Mouse (Mus musculus) hindbrain, embryonic 14.5 days (tissue): ENCODE data around the gene Prlhr. TPM values are rescaled to one million over a fixed set of nuclear protein-coding genes. Genes with fewer than 3 reads are reported as not detected.

Experiments
- ATAC-seq: fragments of 200-750 bp; cut with Nextera tagmentation; 2 replicates; pipeline ENCODE4 v1.8.0; 2017; ENCODE audit warnings: moderate number of reproducible peaks, mild to moderate bottlenecking, moderate TSS enrichment, moderate library complexity; ENCODE audit not compliant: low FRiP score
- DNase-seq: peaks from one replicate; pipeline ENCODE4 v3.0.0-alpha.2; 2015; ENCODE audit warnings: low spot score
- H3K27ac ChIP-seq: fragments of 300-500 bp; sonication (generic); 2 replicates; pipeline ENCODE4 v1.5.1; 2014; ENCODE audit warnings: mild to moderate bottlenecking, moderate library complexity
- H3K27me3 ChIP-seq: fragments of 300-500 bp; sonication (generic); 2 replicates; pipeline ENCODE4 v1.6.1; 2014; ENCODE audit warnings: mild to moderate bottlenecking, low read length, mixed read lengths; ENCODE audit not compliant: control insufficient read depth, insufficient read depth
- H3K36me3 ChIP-seq: fragments of 300-500 bp; sonication (generic); replicated peaks from 2 replicates; pipeline ENCODE4 v1.6.1; 2014; ENCODE audit not compliant: control insufficient read depth, insufficient read depth
- H3K4me1 ChIP-seq: fragments of 300-500 bp; sonication (generic); replicated peaks from 2 replicates; pipeline ENCODE4 v1.6.1; 2014; ENCODE audit warnings: antibody characterized with exemption, low read length, mixed read lengths; ENCODE audit not compliant: control insufficient read depth, insufficient read depth
- H3K4me2 ChIP-seq: fragments of 300-500 bp; sonication (generic); replicated peaks from 2 replicates; pipeline ENCODE4 v1.6.1; 2014; ENCODE audit warnings: mild to moderate bottlenecking, moderate library complexity
- H3K4me3 ChIP-seq: fragments of 300-500 bp; sonication (generic); replicated peaks from 2 replicates; pipeline ENCODE4 v1.5.1; 2014; ENCODE audit warnings: mild to moderate bottlenecking, low read length
- H3K9ac ChIP-seq: fragments of 300-500 bp; sonication (generic); 2 replicates; pipeline ENCODE4 v1.6.1; 2014
- H3K9me3 ChIP-seq: fragments of 300-500 bp; sonication (generic); 2 replicates; pipeline ENCODE4 v1.6.1; 2016; ENCODE audit warnings: low read length; ENCODE audit not compliant: control insufficient read depth
- WGBS: fragments of 180-500 bp; shearing (Covaris S2); extraction: QIAGEN DNeasy Blood & Tissue Kit; methylation state at CpG from one replicate; pipeline ENCODE4 v1.1.7; 2014; 5-methylcytosine and 5-hydroxymethylcytosine counted together
- polyA plus RNA-seq: library from polyadenylated mRNA; unstranded; fragments of >200 nt; fragmentation: Nextera tagmentation; extraction: Ambion mirVana; gene quantifications from 2 replicates; pipeline ENCODE4 v1.2.1, GENCODE M21; 2014

The Prlhr gene
- polyA plus RNA-seq = 0.30 and 0.32 TPM in 2 replicates

GRCm38 (mm10) chr19:60468254-60468762 lies at the start of gene Prlhr:
Gene Prlhr, minus strand, starts transcription at chr19:60468304.
- ATAC-seq = no peak
- H3K4me1 ChIP-seq = peaks cover 17% of the 10 kb centered on the region
- peak within 1 kb of the TSS; percentile 32 for H3K4me3 ChIP-seq
- H3K27me3 ChIP-seq = peaks cover 47% of the 10 kb centered on the region
- peak within 1 kb of the TSS; percentile 8; the same call in 1 of the 2 replicates for H3K9ac ChIP-seq
- H3K9me3 ChIP-seq = no peaks in the 10 kb centered on the region
- no peak for DNase-seq
- H3K4me2 ChIP-seq = peak within 1 kb of the TSS; percentile 60
- WGBS = 4% methylated on average over 17 of the region's 17 CpGs
- H3K36me3 ChIP-seq = no peaks in the 10 kb centered on the region
- no peak within 1 kb of the TSS for H3K27ac ChIP-seq

GRCm38 (mm10) chr19:60515064-60515463 lies 47.0 kb upstream of the Prlhr start:
- no peak for DNase-seq
- 79% methylated on average over 2 of the region's 2 CpGs for WGBS

GRCm38 (mm10) chr19:60513431-60513830 lies 45.3 kb upstream of the Prlhr start:
- no peaks in the 10 kb centered on the region for H3K4me1 ChIP-seq
- H3K4me2 ChIP-seq = no peak overlapping the region
- no peak for DNase-seq
- H3K36me3 ChIP-seq = no peaks in the 10 kb centered on the region
- no peaks in the 10 kb centered on the region for H3K27me3 ChIP-seq
- no peak overlapping the region for H3K27ac ChIP-seq
- no peaks in the 10 kb centered on the region for H3K9me3 ChIP-seq
- 52% methylated on average over 3 of the region's 3 CpGs for WGBS
- no peak overlapping the region for H3K4me3 ChIP-seq
- H3K9ac ChIP-seq = no peak overlapping the region
- ATAC-seq = no peak

More at GRCm38 (mm10) chr19:60515064-60515463, 47.0 kb upstream of the Prlhr start:
- Histone ChIP-seq H3K36me3 (no peaks in the 10 kb centered on the region), H3K4me3 (no peak overlapping the region), H3K4me1 (no peaks in the 10 kb centered on the region), H3K27me3 (no peaks in the 10 kb centered on the region), H3K27ac (no peak overlapping the region), H3K9me3 (no peaks in the 10 kb centered on the region), H3K9ac (no peak overlapping the region), H3K4me2 (no peak overlapping the region)
- no peak for ATAC-seq

GRCm38 (mm10) chr19:60500209-60500608 lies 32.1 kb upstream of the Prlhr start:
- no peak for DNase-seq
- H3K4me1 ChIP-seq = no peaks in the 10 kb centered on the region

GRCm38 (mm10) chr19:60497171-60497570 lies 29.1 kb upstream of the Prlhr start:
- Histone ChIP-seq H3K36me3 (no peaks in the 10 kb centered on the region), H3K9ac (no peak overlapping the region), H3K27me3 (no peaks in the 10 kb centered on the region), H3K4me1 (no peaks in the 10 kb centered on the region), H3K4me2 (no peak overlapping the region), H3K27ac (no peak overlapping the region), H3K9me3 (no peaks in the 10 kb centered on the region), H3K4me3 (no peak overlapping the region)
- DNase-seq (no peak), ATAC-seq (no peak)
- WGBS = 73% methylated on average over 4 of the region's 4 CpGs

More at GRCm38 (mm10) chr19:60500209-60500608, 32.1 kb upstream of the Prlhr start:
- Histone ChIP-seq H3K9ac (no peak overlapping the region), H3K4me2 (no peak overlapping the region), H3K9me3 (no peaks in the 10 kb centered on the region), H3K36me3 (no peaks in the 10 kb centered on the region), H3K27me3 (no peaks in the 10 kb centered on the region), H3K27ac (no peak overlapping the region), H3K4me3 (no peak overlapping the region)
- no peak for ATAC-seq

GRCm38 (mm10) chr19:60495772-60496171 lies 27.7 kb upstream of the Prlhr start:
- H3K4me3 ChIP-seq = no peak overlapping the region
- ATAC-seq (no peak), DNase-seq (no peak)
- H3K27ac ChIP-seq = no peak overlapping the region
- no peak overlapping the region for H3K4me2 ChIP-seq
- whole genome bisulfite sequencing = 61% methylated on average over 3 of the region's 3 CpGs
- no peaks in the 10 kb centered on the region for H3K4me1 ChIP-seq
- no peaks in the 10 kb centered on the region for H3K36me3 ChIP-seq
- no peaks in the 10 kb centered on the region for H3K9me3 ChIP-seq
- H3K9ac ChIP-seq = no peak overlapping the region
- H3K27me3 ChIP-seq = no peaks in the 10 kb centered on the region

- no peak overlapping the region for H3K4me2 ChIP-seq
Observed at GRCm38 (mm10) chr19:60489566-60489965, 21.5 kb upstream of the Prlhr start.

GRCm38 (mm10) chr19:60485261-60485660 lies 17.2 kb upstream of the Prlhr start:
- no peak overlapping the region for H3K4me3 ChIP-seq
- no peaks in the 10 kb centered on the region for H3K36me3 ChIP-seq
- no peaks in the 10 kb centered on the region for H3K27me3 ChIP-seq
- no peak for ATAC-seq
- DNase-seq = no peak
- H3K4me1 ChIP-seq = no peaks in the 10 kb centered on the region
- no peak overlapping the region for H3K27ac ChIP-seq
- H3K9ac ChIP-seq = no peak overlapping the region
- no peak overlapping the region for H3K4me2 ChIP-seq
- no peaks in the 10 kb centered on the region for H3K9me3 ChIP-seq

More at GRCm38 (mm10) chr19:60489566-60489965, 21.5 kb upstream of the Prlhr start:
- Histone ChIP-seq H3K4me3 (no peak overlapping the region), H3K27me3 (no peaks in the 10 kb centered on the region), H3K9ac (no peak overlapping the region), H3K27ac (no peak overlapping the region), H3K9me3 (no peaks in the 10 kb centered on the region), H3K4me1 (no peaks in the 10 kb centered on the region), H3K36me3 (no peaks in the 10 kb centered on the region)
- ATAC-seq (no peak), DNase-seq (no peak)
- WGBS = 96% methylated on average over 1 of the region's 1 CpGs

- no peaks in the 10 kb centered on the region for H3K36me3 ChIP-seq
- no peak overlapping the region for H3K4me2 ChIP-seq
- H3K27ac ChIP-seq = no peak overlapping the region
- H3K9me3 ChIP-seq = no peaks in the 10 kb centered on the region
- 51% methylated on average over 1 of the region's 1 CpGs for WGBS
- no peak overlapping the region for H3K4me3 ChIP-seq
- DNase-seq = no peak
- H3K27me3 ChIP-seq = no peaks in the 10 kb centered on the region
- ATAC-seq = no peak
- H3K9ac ChIP-seq = no peak overlapping the region
- H3K4me1 ChIP-seq = no peaks in the 10 kb centered on the region
Observed at GRCm38 (mm10) chr19:60478859-60479258, 10.8 kb upstream of the Prlhr start.

- H3K9ac ChIP-seq = no peak overlapping the region
- H3K4me1 ChIP-seq = no peaks in the 10 kb centered on the region
- no peaks in the 10 kb centered on the region for H3K36me3 ChIP-seq
- no peaks in the 10 kb centered on the region for H3K27me3 ChIP-seq
- H3K9me3 ChIP-seq = no peaks in the 10 kb centered on the region
- ATAC-seq (no peak), DNase-seq (no peak)
- H3K27ac ChIP-seq = no peak overlapping the region
- H3K4me2 ChIP-seq = no peak overlapping the region
- no peak overlapping the region for H3K4me3 ChIP-seq
- 70% methylated on average over 2 of the region's 2 CpGs for WGBS
Observed at GRCm38 (mm10) chr19:60477788-60478187, 9.7 kb upstream of the Prlhr start.
